Mouse (Mus musculus) ES-E14 (cell line): ENCODE data around the gene Afg1l. TPM values are rescaled to one million over a fixed set of nuclear protein-coding genes. Genes with fewer than 3 reads are reported as not detected.

Experiments used
- DNase-seq: peaks from one replicate; pipeline ENCODE4 v3.0.0-alpha.2; 2013; ENCODE audit warnings: low read depth, low spot score
- H3K27ac ChIP-seq: 2 replicates; pipeline ENCODE4 v1.5.1; 2012; ENCODE audit warnings: low read depth, mild to moderate bottlenecking, low read length, moderate library complexity, mixed read lengths; ENCODE audit not compliant: poor library complexity, insufficient read depth, severe bottlenecking
- H3K36me3 ChIP-seq: 2 replicates; pipeline ENCODE4 v1.6.1; 2012; ENCODE audit warnings: mild to moderate bottlenecking, low read length, moderate library complexity, mixed read lengths; ENCODE audit not compliant: control insufficient read depth, poor library complexity, insufficient read depth, severe bottlenecking
- H3K4me1 ChIP-seq, 2 experiments: fragments of 150-350 bp in 1 of 2; sonication (generic) in 1 of 2; 2 replicates each; pipeline ENCODE4 v1.6.1; 2012; ENCODE audit warnings: low read length in 2 of 2, mild to moderate bottlenecking in 1 of 2, mixed read lengths in 1 of 2; ENCODE audit not compliant: control insufficient read depth in 2 of 2, insufficient read depth in 2 of 2, poor library complexity in 1 of 2
- H3K4me3 ChIP-seq, 2 experiments: fragments of 150-350 bp in 1 of 2; sonication (generic) in 1 of 2; 2 replicates each; pipeline ENCODE4 v1.5.1; 2012; ENCODE audit warnings: low read length in 2 of 2, low read depth in 1 of 2, mild to moderate bottlenecking in 1 of 2, mixed read lengths in 1 of 2; ENCODE audit not compliant: insufficient read depth in 1 of 2, poor library complexity in 1 of 2, severe bottlenecking in 1 of 2
- H3K9ac ChIP-seq: 2 replicates; pipeline ENCODE4 v1.6.1; 2012; ENCODE audit warnings: low read depth, mild to moderate bottlenecking, low read length, mixed read lengths; ENCODE audit not compliant: poor library complexity, insufficient read depth, severe bottlenecking
- H3K9me3 ChIP-seq: fragments of 150-350 bp; sonication (generic); 2 replicates; pipeline ENCODE4 v1.6.1; 2012; ENCODE audit warnings: low read depth, mild to moderate bottlenecking, low read length; ENCODE audit not compliant: control insufficient read depth, insufficient read depth
- CHD2 ChIP-seq: IDR thresholded peaks from 2 replicates; pipeline ENCODE4 v1.6.1; 2014; ENCODE audit warnings: mild to moderate bottlenecking, low read depth, low read length, inconsistent platforms
- HCFC1 ChIP-seq: IDR thresholded peaks from 2 replicates; pipeline ENCODE4 v1.6.1; 2012; ENCODE audit warnings: low read length, inconsistent platforms, borderline replicate concordance; ENCODE audit not compliant: insufficient read depth
- MAFK ChIP-seq: IDR thresholded peaks from 2 replicates; pipeline ENCODE4 v1.6.1; 2014; ENCODE audit warnings: mild to moderate bottlenecking, low read depth, low read length, inconsistent platforms; ENCODE audit not compliant: insufficient read depth
- ZC3H11A ChIP-seq: IDR thresholded peaks from 2 replicates; pipeline ENCODE4 v1.6.1; 2012; ENCODE audit warnings: low read depth, mild to moderate bottlenecking, inconsistent platforms, low read length, borderline replicate concordance
- ZNF384 ChIP-seq: IDR thresholded peaks from 2 replicates; pipeline ENCODE4 v1.6.1; 2012; ENCODE audit warnings: low read depth, low read length, inconsistent platforms
- in situ Hi-C, 2 experiments: fragments of 600-800 bp; cut with MboI; formaldehyde crosslinking; loops; one replicate each; pipeline ENCODE4 v1.15.1; 2025; ENCODE audit warnings: low sequenced_read_pairs in 2 of 2, inconsistent platforms in 1 of 2; ENCODE audit not compliant: unreplicated experiment in 2 of 2
- total RNA-seq: library from RNA; depleted of rRNA; stranded (reverse); fragments of 300-350 nt; gene quantifications from 2 replicates; pipeline ENCODE4 v1.2.3, GENCODE M21; 2012

The Afg1l gene
- total RNA-seq, 1 experiment, result 7.7 TPM

- peaks cover 3% of the 10 kb centered on the region in 2 experiments; a peak in 2 of 4 replicates for H3K4me1 ChIP-seq
- H3K36me3 ChIP-seq, result no peaks in the 10 kb centered on the region
- H3K4me3 ChIP-seq, result peak overlapping the region; percentile 76 to 89; a peak in 2 of 4 replicates
- in situ Hi-C loops, result no loop called here
- no peaks in the 10 kb centered on the region for H3K9me3 ChIP-seq
- TF ChIP-seq ZNF384 (no peak), ZC3H11A (no peak), MAFK (no peak), CHD2 (no peak), HCFC1 (no peak)
- no peak for DNase-seq
- H3K27ac ChIP-seq, result peak overlapping the region; percentile 78; the same call in 1 of the 2 replicates
- H3K9ac ChIP-seq, result peak overlapping the region; percentile 49; the same call in 1 of the 2 replicates
These were observed 22.8 kb upstream of the Afg1l start for GRCm38 (mm10) chr10:42501161-42501560.

- H3K27ac ChIP-seq, result no peak overlapping the region; the same call in 1 of the 2 replicates
- H3K36me3 ChIP-seq, result no peaks in the 10 kb centered on the region
- no peak overlapping the region for H3K4me3 ChIP-seq
- H3K9me3 ChIP-seq, result no peaks in the 10 kb centered on the region
- H3K4me1 ChIP-seq, result peaks cover 3% of the 10 kb centered on the region in 2 experiments; a peak in 2 of 4 replicates
- H3K9ac ChIP-seq, result no peak overlapping the region
- no peak for DNase-seq
- no peak for TF ChIP-seq ZNF384
- no peak for TF ChIP-seq MAFK
- no peak for TF ChIP-seq CHD2
- TF ChIP-seq ZC3H11A, result no peak
- TF ChIP-seq HCFC1, result no peak
- in situ Hi-C loops, result no loop called here
These were observed 22.2 kb upstream of the Afg1l start for GRCm38 (mm10) chr10:42500611-42501010.

- H3K4me1 ChIP-seq, result peaks cover 0 to 8% of the 10 kb centered on the region in 2 experiments; a peak in 1 of 4 replicates
- H3K9ac ChIP-seq, result no peak overlapping the region
- TF ChIP-seq ZC3H11A, result no peak
- TF ChIP-seq ZNF384, result no peak
- no peak for TF ChIP-seq MAFK
- TF ChIP-seq HCFC1, result no peak
- TF ChIP-seq CHD2, result no peak
- no peaks in the 10 kb centered on the region for H3K9me3 ChIP-seq
- DNase-seq, result no peak
- H3K27ac ChIP-seq, result no peak overlapping the region
- no peaks in the 10 kb centered on the region for H3K36me3 ChIP-seq
- in situ Hi-C loops, result no loop called here
- H3K4me3 ChIP-seq, result no peak overlapping the region
These were observed 14.6 kb upstream of the Afg1l start for GRCm38 (mm10) chr10:42493000-42493399.

GRCm38 (mm10) chr10:42492027-42492771 lies 13.8 kb upstream of the Afg1l start:
- Histone ChIP-seq H3K4me1 (peaks cover 0 to 8% of the 10 kb centered on the region in 2 experiments; a peak in 1 of 4 replicates), H3K36me3 (no peaks in the 10 kb centered on the region), H3K9ac (no peak overlapping the region; the same call in 1 of the 2 replicates), H3K9me3 (no peaks in the 10 kb centered on the region), H3K27ac (no peak overlapping the region), H3K4me3 (no peak overlapping the region)
- no peak for DNase-seq
- in situ Hi-C loops, result no loop called here
- TF ChIP-seq CHD2 (no peak), HCFC1 (no peak), ZC3H11A (no peak), ZNF384 (no peak), MAFK (no peak)
